Mouse (Mus musculus): ENCODE results near the gene Chaf1a. TPM values are rescaled to one million over a fixed set of nuclear protein-coding genes. Genes with fewer than 3 reads are reported as not detected.
"Not testable (repeated sequence)": the region's sequence is repeated elsewhere in the genome, so short reads cannot be mapped to it uniquely, and the experiment has no call there.

Chaf1a gene
- polyA plus RNA-seq, 1 experiment = 16.9 TPM

GRCm38 (mm10) chr17:56098180-56098579 is 57.9 kb downstream of the Chaf1a start:
- no peak for DNase-seq
- Histone ChIP-seq H3K4me3 (ENCODE audit: control insufficient read depth, insufficient read depth, low read length) (no peak overlapping the region), H3K4me1 (replicated peaks; ENCODE audit: control insufficient read depth, insufficient read depth, low read length) (no peaks in the 10 kb centered on the region), H3K36me3 (ENCODE audit: control insufficient read depth, insufficient read depth, low read length) (peaks cover 19% of the 10 kb centered on the region), H3K27ac (ENCODE audit: control insufficient read depth, insufficient read depth, low read length) (no peak overlapping the region), H3K27me3 (ENCODE audit: control insufficient read depth, insufficient read depth, low read length) (no peaks in the 10 kb centered on the region)
- TF ChIP-seq POLR2A (IDR thresholded peaks at IDR 0.05; ENCODE audit: control insufficient read depth, extremely low read depth, insufficient read depth, low read length, poor library complexity) (no peak), CTCF (IDR thresholded peaks at IDR 0.05; ENCODE audit: borderline replicate concordance, control insufficient read depth, extremely low read depth, insufficient read depth, low read length, poor library complexity) (no peak)
- 97% methylated on average over 8 of the region's 8 CpGs for WGBS

GRCm38 (mm10) chr17:56098711-56099572 is 58.7 kb downstream of the Chaf1a start:
- TF ChIP-seq CTCF (IDR thresholded peaks at IDR 0.05; ENCODE audit: borderline replicate concordance, control insufficient read depth, extremely low read depth, insufficient read depth, low read length, poor library complexity) (peak; percentile 46; the same call in 1 of the 2 replicates), POLR2A (IDR thresholded peaks at IDR 0.05; ENCODE audit: control insufficient read depth, extremely low read depth, insufficient read depth, low read length, poor library complexity) (no peak)
- H3K4me1 ChIP-seq (replicated peaks; ENCODE audit: control insufficient read depth, insufficient read depth, low read length) = no peaks in the 10 kb centered on the region
- DNase-seq = no peak
- WGBS = 96% methylated on average over 15 of the region's 15 CpGs
- no peak overlapping the region for H3K27ac ChIP-seq (ENCODE audit: control insufficient read depth, insufficient read depth, low read length)
- H3K4me3 ChIP-seq (ENCODE audit: control insufficient read depth, insufficient read depth, low read length) = no peak overlapping the region
- no peaks in the 10 kb centered on the region for H3K27me3 ChIP-seq (ENCODE audit: control insufficient read depth, insufficient read depth, low read length)
- peaks cover 19% of the 10 kb centered on the region for H3K36me3 ChIP-seq (ENCODE audit: control insufficient read depth, insufficient read depth, low read length)

GRCm38 (mm10) chr17:56100811-56101210 is 60.6 kb downstream of the Chaf1a start:
- 93% methylated on average over 3 of the region's 3 CpGs for WGBS
- DNase-seq = no peak
- Histone ChIP-seq H3K27ac (ENCODE audit: control insufficient read depth, insufficient read depth, low read length) (no peak overlapping the region), H3K27me3 (ENCODE audit: control insufficient read depth, insufficient read depth, low read length) (no peaks in the 10 kb centered on the region), H3K4me3 (ENCODE audit: control insufficient read depth, insufficient read depth, low read length) (no peak overlapping the region), H3K4me1 (replicated peaks; ENCODE audit: control insufficient read depth, insufficient read depth, low read length) (no peaks in the 10 kb centered on the region), H3K36me3 (ENCODE audit: control insufficient read depth, insufficient read depth, low read length) (peaks cover 19% of the 10 kb centered on the region)
- TF ChIP-seq CTCF (IDR thresholded peaks at IDR 0.05; ENCODE audit: borderline replicate concordance, control insufficient read depth, extremely low read depth, insufficient read depth, low read length, poor library complexity) = no peak
- TF ChIP-seq POLR2A (IDR thresholded peaks at IDR 0.05; ENCODE audit: control insufficient read depth, extremely low read depth, insufficient read depth, low read length, poor library complexity) = no peak

- WGBS = 97% methylated on average over 5 of the region's 5 CpGs
- no peak for DNase-seq
- Histone ChIP-seq H3K27me3 (ENCODE audit: control insufficient read depth, insufficient read depth, low read length) (no peaks in the 10 kb centered on the region), H3K4me3 (ENCODE audit: control insufficient read depth, insufficient read depth, low read length) (no peak overlapping the region), H3K4me1 (replicated peaks; ENCODE audit: control insufficient read depth, insufficient read depth, low read length) (no peaks in the 10 kb centered on the region), H3K27ac (ENCODE audit: control insufficient read depth, insufficient read depth, low read length) (no peak overlapping the region), H3K36me3 (ENCODE audit: control insufficient read depth, insufficient read depth, low read length) (peaks cover 14% of the 10 kb centered on the region)
- no peak for TF ChIP-seq CTCF (IDR thresholded peaks at IDR 0.05; ENCODE audit: borderline replicate concordance, control insufficient read depth, extremely low read depth, insufficient read depth, low read length, poor library complexity)
- TF ChIP-seq POLR2A (IDR thresholded peaks at IDR 0.05; ENCODE audit: control insufficient read depth, extremely low read depth, insufficient read depth, low read length, poor library complexity) = no peak
Measured at GRCm38 (mm10) chr17:56102158-56102557, 61.9 kb downstream of the Chaf1a start.

- TF ChIP-seq POLR2A (IDR thresholded peaks at IDR 0.05; ENCODE audit: control insufficient read depth, extremely low read depth, insufficient read depth, low read length, poor library complexity) (no peak), CTCF (IDR thresholded peaks at IDR 0.05; ENCODE audit: borderline replicate concordance, control insufficient read depth, extremely low read depth, insufficient read depth, low read length, poor library complexity) (no peak)
- WGBS = 97% methylated on average over 9 of the region's 9 CpGs
Measured at GRCm38 (mm10) chr17:56102927-56103326, 62.7 kb downstream of the Chaf1a start.

GRCm38 (mm10) chr17:56103465-56104285 is 63.4 kb downstream of the Chaf1a start:
- Histone ChIP-seq H3K27me3 (ENCODE audit: control insufficient read depth, insufficient read depth, low read length) (no peaks in the 10 kb centered on the region), H3K36me3 (ENCODE audit: control insufficient read depth, insufficient read depth, low read length) (peaks cover 6% of the 10 kb centered on the region), H3K27ac (ENCODE audit: control insufficient read depth, insufficient read depth, low read length) (no peak overlapping the region), H3K4me3 (ENCODE audit: control insufficient read depth, insufficient read depth, low read length) (no peak overlapping the region), H3K4me1 (replicated peaks; ENCODE audit: control insufficient read depth, insufficient read depth, low read length) (no peaks in the 10 kb centered on the region)
- WGBS = 98% methylated on average over 8 of the region's 8 CpGs
- TF ChIP-seq CTCF (IDR thresholded peaks at IDR 0.05; ENCODE audit: borderline replicate concordance, control insufficient read depth, extremely low read depth, insufficient read depth, low read length, poor library complexity) (no peak), POLR2A (IDR thresholded peaks at IDR 0.05; ENCODE audit: control insufficient read depth, extremely low read depth, insufficient read depth, low read length, poor library complexity) (no peak)
- no peak for DNase-seq

More at GRCm38 (mm10) chr17:56102927-56103326, 62.7 kb downstream of the Chaf1a start:
- no peak for DNase-seq
- Histone ChIP-seq H3K4me3 (ENCODE audit: control insufficient read depth, insufficient read depth, low read length) (no peak overlapping the region), H3K4me1 (replicated peaks; ENCODE audit: control insufficient read depth, insufficient read depth, low read length) (no peaks in the 10 kb centered on the region), H3K27me3 (ENCODE audit: control insufficient read depth, insufficient read depth, low read length) (no peaks in the 10 kb centered on the region), H3K27ac (ENCODE audit: control insufficient read depth, insufficient read depth, low read length) (no peak overlapping the region), H3K36me3 (ENCODE audit: control insufficient read depth, insufficient read depth, low read length) (peaks cover 7% of the 10 kb centered on the region)

GRCm38 (mm10) chr17:56104821-56105220 is 64.6 kb downstream of the Chaf1a start:
- not testable (repeated sequence) for H3K27me3 ChIP-seq (ENCODE audit: control insufficient read depth, insufficient read depth, low read length); DNase-seq; H3K4me3 ChIP-seq (ENCODE audit: control insufficient read depth, insufficient read depth, low read length); H3K27ac ChIP-seq (ENCODE audit: control insufficient read depth, insufficient read depth, low read length); H3K4me1 ChIP-seq (replicated peaks; ENCODE audit: control insufficient read depth, insufficient read depth, low read length); H3K36me3 ChIP-seq (ENCODE audit: control insufficient read depth, insufficient read depth, low read length)
- 93% methylated on average over 2 of the region's 5 CpGs for WGBS

- not testable (repeated sequence) for H3K4me3 ChIP-seq (ENCODE audit: control insufficient read depth, insufficient read depth, low read length); H3K27me3 ChIP-seq (ENCODE audit: control insufficient read depth, insufficient read depth, low read length); H3K4me1 ChIP-seq (replicated peaks; ENCODE audit: control insufficient read depth, insufficient read depth, low read length); H3K27ac ChIP-seq (ENCODE audit: control insufficient read depth, insufficient read depth, low read length); H3K36me3 ChIP-seq (ENCODE audit: control insufficient read depth, insufficient read depth, low read length); DNase-seq
- WGBS = 100% methylated on average over 4 of the region's 4 CpGs
Measured at GRCm38 (mm10) chr17:56106436-56106835, 66.2 kb downstream of the Chaf1a start.

Data from thymus, adult 2 months (tissue).